Mouse (Mus musculus) right cerebral cortex, adult 2 months (tissue): ENCODE data around the gene Cypt12.

Experiments used
- DNase-seq, 2 experiments: peaks; one replicate each; pipeline ENCODE4 v3.0.0; 2021 to 2022; ENCODE audit warnings: low spot score in 2 of 2

The Cypt12 gene

DNA sequence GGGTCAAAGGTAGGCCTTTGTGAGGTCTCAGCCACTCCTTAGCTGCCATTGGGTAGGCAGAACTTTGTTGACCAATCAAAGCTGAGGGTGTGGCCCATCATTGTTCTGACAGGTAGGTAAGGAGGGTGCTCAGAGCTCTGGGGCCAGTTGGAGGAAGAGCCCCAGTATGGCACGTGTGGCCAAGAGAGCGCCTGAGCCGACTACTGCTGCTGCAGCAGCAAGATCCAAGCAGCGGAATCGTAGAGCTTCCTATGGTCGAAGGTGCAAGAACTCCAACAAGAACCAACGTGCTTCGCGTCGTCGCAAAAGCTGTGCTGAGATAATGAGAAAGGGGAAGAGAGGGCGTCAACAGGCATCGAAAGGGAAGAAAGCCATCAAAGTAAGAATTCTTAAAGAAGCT lies at the start of gene Cypt12:
Gene Cypt12 (plus strand): TSS at position 112 of the 400 bp plus-strand sequence.
- no peak for DNase-seq

DNA sequence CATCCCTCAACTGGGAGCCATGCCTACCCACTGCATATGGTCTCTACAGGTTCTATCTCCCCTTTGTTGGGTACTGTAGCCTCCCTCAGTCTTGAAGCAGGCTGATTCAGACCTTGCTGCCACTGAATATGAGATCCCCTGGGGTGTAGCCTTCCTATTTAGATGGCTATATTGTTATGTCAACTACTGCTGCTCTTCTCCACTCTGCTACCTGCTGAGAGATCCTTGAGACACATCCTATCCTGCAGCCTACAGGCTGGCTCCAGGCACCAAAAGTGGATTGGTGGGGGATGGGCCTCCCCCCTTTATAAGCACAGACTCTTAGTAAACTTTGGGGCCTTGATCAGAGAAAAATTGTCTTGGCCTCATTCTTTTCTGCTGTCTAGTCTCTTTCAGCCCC lies 34.4 kb upstream of the Cypt12 start:
- DNase-seq = no peak

DNA sequence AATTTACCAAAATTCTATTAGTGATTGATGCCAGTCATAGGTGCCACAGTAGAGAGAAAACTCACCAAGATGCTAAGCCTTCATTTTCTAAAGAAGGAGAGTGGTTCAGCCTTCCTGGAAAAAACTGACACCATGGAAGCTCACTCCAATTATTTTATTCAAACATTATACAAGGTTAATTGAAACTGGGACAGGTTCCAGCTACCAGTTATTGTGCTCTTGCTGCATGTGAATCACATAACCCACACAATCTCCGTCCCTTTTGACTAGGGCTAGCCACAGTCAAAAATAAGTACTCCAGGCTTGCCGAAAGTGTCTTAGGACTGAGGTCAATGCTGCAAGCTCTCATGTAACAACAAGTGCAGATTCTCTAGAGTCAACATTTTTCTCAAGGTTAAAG lies 8.0 kb upstream of the Cypt12 start:
- peak in 1 of 2 experiments; percentile 2 for DNase-seq
